Mouse (Mus musculus) thymus, postnatal 4 days (tissue): ENCODE results near the gene Pomc.
"Not testable (repeated sequence)": the region's sequence is repeated elsewhere in the genome, so short reads cannot be mapped to it uniquely, and the experiment has no call there.

Experiments used
- DNase-seq: peaks from one replicate; pipeline ENCODE4 v3.0.0; 2021

Pomc gene

GRCm38 (mm10) chr12:3954651-3955050, at the start of gene Pomc:
Pomc (plus strand) TSS chr12:3954951.
- no peak for DNase-seq

DNA sequence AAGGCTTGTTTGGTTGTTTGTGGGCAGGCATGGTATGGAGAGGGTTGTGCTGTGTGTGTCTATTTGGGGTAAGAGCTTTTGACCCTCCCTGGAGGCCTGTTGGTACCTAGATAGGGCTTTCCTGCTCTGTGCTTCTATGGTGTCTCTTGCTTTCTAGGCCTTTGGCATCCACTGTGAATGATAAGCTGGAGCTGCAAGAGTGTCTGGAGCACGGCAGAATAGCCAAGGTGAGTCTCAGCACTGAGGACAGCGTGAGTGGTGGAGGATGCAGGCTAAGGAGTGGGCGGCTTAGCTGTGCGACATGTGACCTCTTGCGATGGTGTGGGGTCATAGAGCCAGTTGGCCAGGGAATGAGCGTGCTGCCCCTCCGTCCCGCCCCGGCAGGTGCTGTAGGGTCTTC, 49.3 kb upstream of the Pomc start:
- DNase-seq = no peak

GRCm38 (mm10) chr12:3906308-3906707, 48.4 kb upstream of the Pomc start:
- DNase-seq = no peak

DNA sequence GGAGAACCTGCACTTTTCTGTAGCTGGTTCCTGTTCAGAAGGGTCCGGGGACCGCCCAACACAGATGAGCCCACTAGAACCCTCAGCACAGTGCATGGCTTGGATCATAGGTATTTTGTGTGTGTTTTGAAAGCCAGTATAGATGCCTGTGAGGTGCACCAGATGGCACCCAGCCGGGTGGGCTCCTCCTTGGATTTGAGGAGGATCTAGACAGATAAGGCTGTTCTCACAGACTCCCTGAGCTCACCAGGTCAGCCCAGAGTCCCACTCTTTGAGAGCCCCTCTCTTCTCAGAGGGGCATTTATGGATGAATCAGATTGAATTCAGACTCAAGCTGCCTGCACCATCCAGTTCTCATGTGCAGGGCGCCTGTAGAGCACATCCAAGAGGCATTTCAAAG, 47.7 kb upstream of the Pomc start:
- DNase-seq = no peak

DNA sequence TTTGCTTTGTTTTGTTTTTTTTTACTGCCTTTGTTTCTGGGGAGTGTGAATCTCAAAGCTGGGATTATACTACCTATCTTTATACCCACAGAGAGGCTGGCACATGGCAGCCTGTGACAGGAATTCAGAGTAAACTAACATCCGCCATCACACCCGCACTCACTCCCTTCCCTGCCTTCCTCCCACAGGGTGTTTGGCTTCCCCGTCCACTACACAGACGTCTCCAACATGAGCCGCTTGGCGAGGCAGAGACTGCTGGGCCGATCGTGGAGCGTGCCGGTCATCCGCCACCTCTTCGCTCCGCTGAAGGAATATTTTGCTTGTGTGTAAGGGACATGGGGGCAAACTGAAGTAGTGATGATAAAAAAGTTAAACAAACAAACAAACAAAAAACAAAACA, 47.3 kb upstream of the Pomc start:
- no peak for DNase-seq

DNA sequence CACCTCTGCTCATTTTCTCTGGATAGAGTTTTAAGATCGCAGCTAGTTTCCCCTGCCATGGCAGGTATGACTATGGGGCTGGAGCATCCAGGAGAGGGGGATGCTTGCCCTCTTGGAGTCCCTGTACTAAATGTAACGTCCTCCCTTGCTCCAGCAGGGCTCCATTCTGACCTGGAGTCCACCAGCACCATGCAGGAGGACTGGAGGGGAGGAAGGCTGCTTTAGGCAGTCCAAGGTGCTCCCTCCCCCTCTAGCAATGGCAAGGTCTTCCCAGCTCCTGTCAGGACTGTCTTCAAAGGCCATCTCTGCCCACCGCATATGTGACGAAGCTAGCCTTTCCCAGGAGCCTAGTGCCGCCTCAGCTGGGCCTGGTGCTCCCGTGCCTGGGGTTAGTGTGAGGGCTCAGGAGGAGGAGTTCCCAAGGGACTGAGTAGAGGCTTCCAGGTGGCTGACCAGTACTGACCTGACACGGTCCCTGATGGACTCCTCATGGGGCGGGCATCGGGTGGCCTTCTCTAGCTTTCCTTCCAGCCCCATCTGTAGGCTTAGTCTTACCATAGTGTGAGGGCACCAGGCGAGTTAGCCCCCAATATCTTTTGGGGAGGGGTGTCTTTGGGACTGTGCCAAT, 44.2 kb upstream of the Pomc start:
- no peak for DNase-seq

GRCm38 (mm10) chr12:3911831-3912348, 42.9 kb upstream of the Pomc start:
- DNase-seq = no peak

- DNase-seq = no peak
These were observed 38.9 kb upstream of the Pomc start for GRCm38 (mm10) chr12:3915852-3916251.

- no peak for DNase-seq
These were observed 36.9 kb upstream of the Pomc start for GRCm38 (mm10) chr12:3917668-3918341.

DNA sequence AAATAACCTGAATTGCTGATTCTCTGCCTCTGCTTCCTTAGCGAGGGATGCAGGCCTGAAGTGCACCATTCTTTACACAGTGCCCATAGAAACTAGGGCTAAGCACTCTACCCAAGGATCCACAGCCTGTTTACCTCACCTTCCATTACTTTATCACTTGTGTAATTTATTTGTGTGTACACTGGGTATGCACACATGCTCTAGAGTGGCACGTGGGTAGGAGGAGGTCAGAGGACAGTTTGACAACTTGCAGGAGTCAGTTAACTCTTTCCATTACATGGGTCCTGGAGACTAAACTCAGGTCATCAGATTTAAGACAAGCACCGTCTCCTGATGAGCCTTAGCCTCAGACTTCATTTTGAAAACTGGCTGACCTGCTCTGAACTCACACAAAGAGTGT, 36.2 kb upstream of the Pomc start:
- no peak for DNase-seq

GRCm38 (mm10) chr12:3919423-3919822, 35.3 kb upstream of the Pomc start:
- DNase-seq = no peak

- peak; percentile 86 for DNase-seq
These were observed 28.6 kb upstream of the Pomc start for GRCm38 (mm10) chr12:3926127-3926526.

GRCm38 (mm10) chr12:3928841-3929240, 25.9 kb upstream of the Pomc start:
- DNase-seq = no peak

DNA sequence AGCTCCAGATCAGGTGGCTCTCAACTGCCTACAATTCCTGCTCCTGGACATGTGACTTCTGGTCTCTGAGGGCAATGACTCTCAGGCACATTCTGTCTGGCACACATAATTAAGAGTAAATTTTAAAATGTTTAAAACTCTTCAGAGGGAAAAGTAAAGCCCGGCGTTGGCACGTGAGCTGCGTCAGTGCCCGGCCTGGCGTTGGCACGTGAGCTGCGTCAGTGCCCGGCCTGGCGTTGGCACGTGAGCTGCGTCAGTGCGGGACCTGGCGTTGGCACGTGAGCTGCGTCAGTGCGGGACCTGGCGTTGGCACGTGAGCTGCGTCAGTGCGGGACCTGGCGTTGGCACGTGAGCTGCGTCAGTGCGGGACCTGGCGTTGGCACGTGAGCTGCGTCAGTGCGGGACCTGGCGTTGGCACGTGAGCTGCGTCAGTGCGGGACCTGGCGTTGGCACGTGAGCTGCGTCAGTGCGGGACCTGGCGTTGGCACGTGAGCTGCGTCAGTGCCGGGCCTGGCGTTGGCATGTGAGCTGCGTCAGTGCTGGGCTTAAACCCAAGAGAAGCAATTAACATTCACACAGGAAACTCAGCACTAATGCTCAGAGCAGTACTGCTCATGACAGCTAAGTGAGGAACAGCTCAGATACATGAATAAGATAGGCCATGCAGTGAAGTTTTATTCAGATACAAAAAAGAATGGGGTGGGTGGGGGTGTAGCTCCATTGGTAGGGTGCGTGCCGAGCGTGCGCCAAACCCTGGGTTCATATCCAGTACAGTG, 24.5 kb upstream of the Pomc start:
- DNase-seq = not testable (repeated sequence)

DNA sequence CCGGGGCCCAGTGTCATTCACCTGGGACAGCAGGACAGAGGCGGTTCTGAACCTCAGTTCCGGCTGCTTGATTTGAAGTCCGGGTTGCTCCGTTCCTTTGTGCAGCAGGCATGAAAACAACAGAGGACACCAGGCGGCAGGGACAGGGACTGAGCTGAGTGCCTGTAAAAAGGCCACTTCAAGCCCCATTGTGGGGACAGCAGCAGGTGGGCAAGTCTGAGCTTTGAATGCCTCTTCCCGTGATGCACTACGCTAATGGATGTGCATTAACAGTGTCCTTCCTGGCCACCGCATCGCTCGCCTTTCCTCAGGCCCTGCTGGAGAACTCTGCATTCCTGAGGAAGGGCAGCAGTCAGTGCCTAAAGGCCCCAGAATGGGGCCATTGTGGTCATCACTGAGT, 12.7 kb upstream of the Pomc start:
- DNase-seq = no peak

- DNase-seq = no peak
These were observed 10.2 kb upstream of the Pomc start for GRCm38 (mm10) chr12:3944454-3945073.

- DNase-seq = no peak
These were observed 7.2 kb upstream of the Pomc start for GRCm38 (mm10) chr12:3947503-3947902.

- no peak for DNase-seq
These were observed 620 bp downstream of the Pomc start for GRCm38 (mm10) chr12:3955371-3955770.

- DNase-seq = no peak
These were observed 1.6 kb downstream of the Pomc start for GRCm38 (mm10) chr12:3956351-3956750.

- DNase-seq = peak; percentile 83
These were observed 5.2 kb downstream of the Pomc start for GRCm38 (mm10) chr12:3959791-3960543.

DNA sequence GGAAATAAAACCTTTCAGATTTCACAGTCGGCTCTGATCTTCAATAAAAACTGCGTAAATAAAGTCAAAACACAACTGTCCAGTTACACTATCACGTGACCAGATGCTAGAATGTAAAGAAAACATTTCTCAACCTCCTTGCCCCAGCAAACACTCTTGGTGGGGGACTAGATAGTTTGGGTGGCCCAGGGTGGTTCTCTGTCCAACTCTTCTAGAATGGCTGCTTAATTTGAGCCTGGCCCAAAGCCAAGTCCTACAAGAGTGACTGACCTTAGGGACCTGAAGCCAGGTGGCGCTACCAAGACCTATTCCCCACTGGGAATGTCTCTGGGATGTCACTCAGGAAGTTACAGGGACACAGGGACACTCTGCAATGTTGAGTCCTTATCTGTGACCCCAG, 5.8 kb downstream of the Pomc start:
- DNase-seq = no peak

GRCm38 (mm10) chr12:3967196-3967595, 12.4 kb downstream of the Pomc start:
- DNase-seq = no peak

- DNase-seq = peak; percentile 49
These were observed 13.6 kb downstream of the Pomc start for GRCm38 (mm10) chr12:3968380-3968779.
